Mouse (Mus musculus) erythroid progenitor cell, adult 5-6 weeks (primary cell): ENCODE measurements around the gene Lrrc4b. TPM values are rescaled to one million over a fixed set of nuclear protein-coding genes. Genes with fewer than 3 reads are reported as not detected.

Experiments used
- ATAC-seq: replicated peaks from 2 replicates; pipeline ENCODE4 v1.8.0; 2016; ENCODE audit warnings: moderate number of reproducible peaks, mild to moderate bottlenecking, moderate TSS enrichment, inconsistent platforms; ENCODE audit not compliant: poor library complexity, low FRiP score, severe bottlenecking
- total RNA-seq, 2 experiments: library from RNA; stranded (forward) in 1 of 2; stranded (reverse) in 1 of 2; fragments of 150-400 nt in 1 of 2; fragments of 186-747, 209-891 nt in 1 of 2; gene quantifications; 2 replicates each; pipeline versions ENCODE4 v1.2.3 to v1.2.4; 2015 to 2017; ENCODE audit warnings: low replicate concordance in 2 of 2

Gene Lrrc4b
- total RNA-seq, 2 experiments from 2014 or later: not detected

- peak; percentile 87 for ATAC-seq
Observed at GRCm38 (mm10) chr7:44482836-44483435, 54.1 kb downstream of the Lrrc4b start.

DNA sequence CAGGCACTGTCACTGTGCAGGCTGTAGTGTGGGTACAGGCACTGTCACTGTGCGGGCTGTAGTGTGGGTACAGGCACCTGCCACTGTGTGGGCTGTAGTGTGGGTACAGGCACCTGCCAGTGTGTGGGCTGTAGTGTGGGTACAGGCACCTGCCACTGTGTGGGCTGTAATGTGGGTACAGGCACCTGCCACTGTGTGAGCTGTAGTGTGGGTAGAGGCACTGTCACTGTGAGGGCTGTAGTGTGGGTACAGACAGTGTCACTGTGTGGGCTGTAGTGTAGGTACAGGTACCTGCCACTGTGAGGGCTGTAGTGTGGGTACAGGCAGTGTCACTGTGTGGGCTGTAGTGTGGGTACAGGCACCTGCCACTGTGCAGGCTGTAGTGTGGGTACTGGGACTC lies 55.3 kb downstream of the Lrrc4b start:
- ATAC-seq: no peak

- peak; percentile 66 for ATAC-seq
Observed at GRCm38 (mm10) chr7:44484841-44485571, 56.2 kb downstream of the Lrrc4b start.

DNA sequence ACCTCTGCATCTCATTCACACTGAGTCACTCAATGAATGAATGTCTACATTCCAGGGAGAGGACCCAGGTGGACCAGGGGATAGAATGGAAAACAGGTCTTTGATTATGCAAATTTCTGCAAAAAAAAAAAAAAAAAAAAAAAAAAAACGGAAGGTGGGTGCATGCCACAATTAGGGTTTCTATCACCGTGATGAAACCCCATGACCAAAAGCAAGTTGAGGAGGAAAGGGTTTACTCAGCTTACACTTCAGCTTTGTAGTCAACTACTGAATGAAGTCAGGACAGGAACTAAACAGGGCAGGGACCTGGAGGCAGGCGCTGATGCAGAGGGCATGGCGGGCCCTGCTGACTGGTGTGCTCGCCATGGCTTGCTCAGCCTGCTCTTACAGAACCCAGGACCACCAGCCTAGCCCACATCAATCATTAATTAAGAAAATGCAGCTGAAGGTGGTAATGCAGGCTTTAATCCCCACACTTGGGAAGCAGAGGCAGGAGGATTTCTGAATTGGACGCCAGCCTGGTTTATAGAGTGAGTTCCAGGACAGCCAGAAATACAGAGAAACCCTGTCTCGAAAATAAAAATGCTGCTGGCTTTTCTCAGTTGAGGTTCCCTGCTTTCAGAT lies 56.9 kb downstream of the Lrrc4b start:
- no peak for ATAC-seq

DNA sequence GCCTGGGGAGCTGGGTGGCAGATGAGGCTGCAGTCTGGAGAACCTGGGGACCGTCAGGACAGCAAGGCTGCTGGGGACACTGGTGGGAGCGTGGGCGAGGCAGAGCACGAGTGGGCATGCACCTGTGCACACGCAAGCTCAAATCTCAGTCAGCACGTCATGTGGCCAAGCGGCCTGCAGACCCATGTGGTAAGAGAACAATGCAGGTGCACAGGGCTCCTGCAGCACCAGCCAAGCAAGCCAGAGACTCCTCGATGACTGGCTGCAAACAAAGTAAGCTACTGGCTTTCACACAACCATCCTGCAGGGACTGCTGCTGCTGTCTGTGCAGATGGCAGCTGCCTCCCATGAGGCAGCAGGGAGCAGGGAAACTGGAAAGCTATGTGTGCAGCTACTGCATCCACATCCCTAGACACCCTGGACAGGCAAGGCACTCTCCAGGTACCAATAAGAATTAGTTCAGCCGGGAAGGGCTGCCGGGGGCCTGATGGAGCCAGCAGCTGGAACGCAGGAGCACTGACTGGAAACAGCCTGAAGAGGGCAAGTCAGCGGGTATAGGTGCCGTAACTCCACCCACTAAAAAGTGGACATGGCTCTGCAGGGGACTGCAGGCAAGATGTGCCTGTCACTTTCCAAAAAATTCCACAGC lies 58.2 kb downstream of the Lrrc4b start:
- no peak for ATAC-seq

GRCm38 (mm10) chr7:44487936-44488335 lies 59.1 kb downstream of the Lrrc4b start:
- ATAC-seq: no peak

- no peak for ATAC-seq
Observed at GRCm38 (mm10) chr7:44488545-44488944, 59.7 kb downstream of the Lrrc4b start.

GRCm38 (mm10) chr7:44490281-44490680 lies 61.5 kb downstream of the Lrrc4b start:
- no peak for ATAC-seq

GRCm38 (mm10) chr7:44491391-44491790 lies 62.6 kb downstream of the Lrrc4b start:
- ATAC-seq: no peak

- no peak for ATAC-seq
Observed at GRCm38 (mm10) chr7:44492166-44492826, 63.5 kb downstream of the Lrrc4b start.

DNA sequence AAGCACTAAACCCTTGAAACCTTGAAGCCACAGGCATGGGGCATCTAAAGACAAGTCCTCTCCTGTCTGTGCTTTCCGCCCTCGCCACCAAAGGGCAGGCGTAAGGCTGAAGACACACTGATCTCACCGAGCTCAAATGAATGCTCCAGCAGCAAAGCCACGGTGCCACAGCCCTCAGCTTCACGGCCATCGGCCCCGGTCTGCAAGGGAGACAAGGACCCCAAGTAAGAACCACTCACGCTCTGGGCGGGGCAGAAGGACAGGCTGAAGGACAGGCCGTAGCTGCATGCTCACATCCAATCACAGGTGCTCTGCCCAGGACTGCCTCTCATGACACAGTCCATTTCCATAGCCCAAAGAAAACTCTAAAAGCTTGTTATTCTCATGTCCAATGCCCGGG lies 65.9 kb downstream of the Lrrc4b start:
- no peak for ATAC-seq

DNA sequence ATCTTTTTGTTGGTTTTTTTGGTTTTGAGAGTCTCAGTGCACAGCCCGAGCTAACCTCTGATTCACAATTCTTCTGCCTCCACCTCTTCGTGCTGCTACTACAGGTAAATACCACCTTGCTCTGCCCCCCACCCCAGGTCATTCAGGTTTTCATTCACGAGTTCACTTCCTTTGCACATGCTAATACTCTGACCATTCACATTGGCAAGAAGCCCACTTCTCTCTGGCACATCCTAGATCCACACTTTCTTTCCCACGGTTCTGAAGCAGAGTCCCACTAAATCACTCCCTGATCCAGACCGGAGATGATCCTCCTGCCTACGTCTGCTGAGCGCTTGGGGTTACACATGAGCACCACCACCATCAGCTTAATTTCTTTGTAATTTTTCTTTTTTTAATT lies 66.3 kb downstream of the Lrrc4b start:
- ATAC-seq: no peak

DNA sequence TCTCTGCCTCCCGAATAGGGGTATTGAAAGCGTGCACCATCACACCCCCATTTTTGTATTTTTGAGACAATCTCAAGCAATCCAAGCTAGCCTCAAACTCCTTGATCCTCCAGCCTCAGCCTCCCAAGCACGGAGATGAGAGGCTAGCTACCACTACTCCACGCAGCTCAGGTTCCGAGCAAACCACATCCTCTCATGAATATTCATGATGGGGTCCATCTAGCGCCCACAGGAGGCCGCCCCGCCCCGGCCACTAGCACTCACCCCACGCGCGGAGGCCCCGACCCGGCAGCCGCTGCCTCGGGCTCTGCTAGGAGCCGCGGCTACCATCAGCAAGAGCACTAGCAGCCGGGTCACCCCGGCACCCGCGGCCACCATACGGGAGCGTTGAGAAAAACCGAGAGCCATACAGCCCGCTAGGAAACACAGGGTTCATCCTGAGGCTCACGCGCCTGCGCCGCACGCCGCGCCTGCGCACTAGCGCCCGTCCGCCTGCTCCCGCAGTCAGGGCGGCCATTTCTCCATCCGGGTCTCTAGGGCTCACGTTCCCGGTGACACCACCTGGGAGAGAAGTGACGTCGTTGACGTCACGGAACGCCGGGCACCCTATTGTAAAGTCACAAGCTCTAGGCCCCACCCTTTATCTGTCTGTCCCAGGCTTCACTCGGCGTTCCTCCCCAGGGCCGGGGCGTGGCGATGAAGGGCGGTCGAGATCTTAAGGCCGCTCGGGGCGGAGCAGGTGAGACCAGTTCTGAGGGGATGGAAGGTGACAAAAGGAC lies 67.4 kb downstream of the Lrrc4b start, which contains the start of the genes Emc10 and Fam71e1:
Emc10 (minus strand) TSS at position 538 of the 779 bp plus-strand sequence.
Fam71e1 (plus strand) TSS at position 590 of the 779 bp plus-strand sequence.
- peak; percentile 88 for ATAC-seq

- peak; percentile 69 for ATAC-seq
Observed at GRCm38 (mm10) chr7:44496771-44497109, 67.9 kb downstream of the Lrrc4b start.

DNA sequence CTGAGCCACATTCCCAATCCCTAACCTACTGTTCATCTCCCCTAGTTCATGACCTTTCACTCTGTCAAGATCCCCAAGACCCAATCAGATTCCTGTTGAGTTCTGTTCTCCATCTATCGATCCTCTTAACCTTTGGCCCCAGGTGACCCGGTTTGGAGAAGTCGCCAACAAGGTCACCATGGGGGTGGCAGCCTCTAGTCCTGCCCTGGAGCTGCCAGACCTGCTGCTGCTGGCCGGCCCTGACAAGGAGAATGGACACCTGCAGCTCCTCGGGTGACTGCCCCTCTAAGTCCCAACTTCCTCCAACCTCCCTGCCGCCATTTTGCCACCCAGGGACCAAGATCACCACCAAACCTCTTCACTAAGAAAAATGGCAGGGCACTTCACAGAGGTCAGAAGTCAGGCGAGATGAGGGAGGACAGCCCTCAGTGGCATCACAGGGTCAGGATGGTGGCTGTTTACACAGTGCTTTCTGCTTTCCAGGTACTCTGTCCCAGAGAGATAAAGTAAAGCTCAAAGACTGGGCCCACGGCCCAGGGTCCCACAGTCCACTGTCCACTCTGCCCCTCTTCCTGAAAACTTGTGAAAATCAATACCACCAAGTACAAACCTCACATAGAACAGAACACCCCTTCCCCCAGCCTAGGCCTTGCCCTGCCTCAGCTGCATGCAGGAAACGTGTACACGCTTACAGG lies 68.7 kb downstream of the Lrrc4b start:
- ATAC-seq: no peak

DNA sequence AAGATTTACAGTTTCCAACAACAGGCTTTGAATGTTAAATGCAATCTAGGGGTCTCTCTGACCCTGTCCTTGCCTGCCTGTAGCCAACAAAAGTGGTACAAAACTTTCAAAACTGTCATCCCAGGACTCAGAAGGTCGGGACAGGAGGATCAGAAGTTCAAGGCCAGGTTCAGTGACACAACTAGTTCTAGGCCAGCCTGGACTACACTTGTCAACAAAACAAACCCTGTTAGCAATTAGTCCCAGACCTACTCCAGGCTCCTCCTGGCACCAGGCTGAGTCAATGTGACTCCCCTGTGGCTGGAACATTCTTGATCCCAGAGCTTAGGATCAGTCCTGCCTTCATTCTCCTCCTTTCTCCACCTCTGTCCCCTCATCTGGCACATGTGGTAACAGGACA lies 70.1 kb downstream of the Lrrc4b start:
- no peak for ATAC-seq

DNA sequence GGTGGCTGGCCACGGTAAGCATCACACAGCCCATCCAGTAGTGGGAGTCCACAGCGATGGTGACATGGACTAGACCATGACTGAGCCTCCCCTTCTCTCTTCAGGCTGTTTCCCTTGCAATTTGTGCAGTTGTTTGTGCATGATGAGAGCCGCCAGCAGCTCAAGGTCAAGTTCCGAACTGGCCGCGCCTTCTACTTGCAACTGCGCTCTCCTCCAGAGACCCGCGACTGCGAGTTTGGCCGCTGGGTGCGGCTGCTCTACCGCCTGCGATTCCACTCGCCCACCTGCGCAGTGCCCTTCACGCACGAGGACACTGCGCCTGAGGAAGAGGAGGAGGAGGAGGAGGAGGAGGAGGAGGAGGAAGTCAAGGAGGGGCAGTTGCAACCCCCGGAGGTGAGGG lies 71.2 kb downstream of the Lrrc4b start:
- no peak for ATAC-seq

DNA sequence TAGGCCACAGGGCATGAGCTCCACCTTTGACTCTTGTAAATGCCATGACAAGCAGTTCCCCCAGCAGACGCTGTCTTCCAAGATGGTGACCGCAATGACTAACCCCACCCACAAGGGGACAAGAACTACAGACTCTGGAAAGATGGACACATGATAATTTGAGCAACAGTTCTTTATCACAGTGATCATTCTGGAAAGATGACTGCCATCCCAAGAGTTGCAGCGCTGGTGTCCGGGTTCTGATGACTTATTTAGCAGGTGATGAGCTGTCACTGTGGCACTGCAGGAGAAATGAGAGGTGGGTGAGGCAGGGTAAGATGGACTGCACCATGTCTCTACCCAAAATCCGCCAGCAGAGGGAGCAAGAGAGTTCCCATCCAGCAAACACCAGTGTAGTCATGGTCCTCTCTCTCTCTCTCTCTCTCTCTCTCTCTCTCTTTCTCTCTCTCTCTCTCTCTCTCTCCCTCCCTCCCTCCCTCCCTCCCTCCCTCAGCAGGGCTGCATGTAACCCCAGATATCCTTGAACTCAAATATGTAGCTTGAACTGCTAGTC lies 72.8 kb downstream of the Lrrc4b start:
- ATAC-seq: 0 out of 2 replicates have a peak, but pooled peaks have one; percentile 43
